Mouse (Mus musculus): Measurements from ENCODE around the gene Ccr8. TPM values are rescaled to one million over a fixed set of nuclear protein-coding genes. Genes with fewer than 3 reads are reported as not detected.
A peak's percentile ranks its signal among the peaks of the same experiment; 100 is the strongest.

Ccr8 gene
- polyA plus RNA-seq, 1 experiment = 0.08 TPM

- peak; percentile 93 to 98 for DNase-seq (ENCODE audit: extremely low spot score in 1 of 2, low spot score in 1 of 2)
Measured at GRCm38 (mm10) chr9:120127538-120128251, 35.8 kb downstream of the Ccr8 start, which contains the start of gene Rpsa. Rpsa (plus strand) TSS chr9:120127689.

- DNase-seq (ENCODE audit: extremely low spot score in 1 of 2, low spot score in 1 of 2) = no peak
Measured at GRCm38 (mm10) chr9:120129276-120129675, 37.4 kb downstream of the Ccr8 start.

- DNase-seq (ENCODE audit: extremely low spot score in 1 of 2, low spot score in 1 of 2) = no peak
Measured at GRCm38 (mm10) chr9:120131784-120132288, 39.9 kb downstream of the Ccr8 start.

GRCm38 (mm10) chr9:120132980-120133754, 41.3 kb downstream of the Ccr8 start:
- no peak for DNase-seq (ENCODE audit: extremely low spot score in 1 of 2, low spot score in 1 of 2)

- no peak for DNase-seq (ENCODE audit: extremely low spot score in 1 of 2, low spot score in 1 of 2)
Measured at GRCm38 (mm10) chr9:120133755-120134475, 42.0 kb downstream of the Ccr8 start.

GRCm38 (mm10) chr9:120134529-120135160, 42.7 kb downstream of the Ccr8 start:
- no peak for DNase-seq (ENCODE audit: extremely low spot score in 1 of 2, low spot score in 1 of 2)

GRCm38 (mm10) chr9:120135454-120135853, 43.5 kb downstream of the Ccr8 start:
- no peak for DNase-seq (ENCODE audit: extremely low spot score in 1 of 2, low spot score in 1 of 2)

- DNase-seq (ENCODE audit: extremely low spot score in 1 of 2, low spot score in 1 of 2) = peak; percentile 28 to 92
Measured at GRCm38 (mm10) chr9:120140652-120141051, 48.7 kb downstream of the Ccr8 start.

GRCm38 (mm10) chr9:120144474-120144873, 52.6 kb downstream of the Ccr8 start:
- DNase-seq (ENCODE audit: extremely low spot score in 1 of 2, low spot score in 1 of 2) = peak in 1 of 2 experiments; percentile 22

Other genes starting within 250 kb of the Ccr8 start
- gene Wdr48, start 197.2 kb upstream of the Ccr8 start, polyA plus RNA-seq (2012; rRNA removed) = 63.7 and 73.3 TPM in 2 replicates
- 20.3 and 24.0 TPM in 2 replicates for gene Gorasp1, start 154.5 kb upstream of the Ccr8 start, polyA plus RNA-seq (2012; rRNA removed)
- gene Ttc21a, start 154.5 kb upstream of the Ccr8 start, polyA plus RNA-seq (2012; rRNA removed) = 0.34 and 0.63 TPM in 2 replicates
- 11.2 and 16.6 TPM in 2 replicates for gene Csrnp1, start 107.5 kb upstream of the Ccr8 start, polyA plus RNA-seq (2012; rRNA removed)
- 0.04 TPM in 2 replicates for gene Xirp1, start 68.5 kb upstream of the Ccr8 start, polyA plus RNA-seq (2012; rRNA removed)
- 25.2 and 37.6 TPM in 2 replicates for gene Cx3cr1, start 22.2 kb upstream of the Ccr8 start, polyA plus RNA-seq (2012; rRNA removed)
- gene Slc25a38, start 18.3 kb downstream of the Ccr8 start, polyA plus RNA-seq (2012; rRNA removed) = 22.2 and 23.2 TPM in 2 replicates
- 932 and 941 TPM in 2 replicates for gene Rpsa, start 35.6 kb downstream of the Ccr8 start, polyA plus RNA-seq (2012; rRNA removed)
- 566 and 676 TPM in 2 replicates for gene Mobp, start 57.6 kb downstream of the Ccr8 start, polyA plus RNA-seq (2012; rRNA removed)
- gene Myrip, start 209.4 kb downstream of the Ccr8 start, polyA plus RNA-seq (2012; rRNA removed) = 27.7 and 30.2 TPM in 2 replicates